ENCODE assay signal across 30 mouse cellular contexts in the genomic region with DNA sequence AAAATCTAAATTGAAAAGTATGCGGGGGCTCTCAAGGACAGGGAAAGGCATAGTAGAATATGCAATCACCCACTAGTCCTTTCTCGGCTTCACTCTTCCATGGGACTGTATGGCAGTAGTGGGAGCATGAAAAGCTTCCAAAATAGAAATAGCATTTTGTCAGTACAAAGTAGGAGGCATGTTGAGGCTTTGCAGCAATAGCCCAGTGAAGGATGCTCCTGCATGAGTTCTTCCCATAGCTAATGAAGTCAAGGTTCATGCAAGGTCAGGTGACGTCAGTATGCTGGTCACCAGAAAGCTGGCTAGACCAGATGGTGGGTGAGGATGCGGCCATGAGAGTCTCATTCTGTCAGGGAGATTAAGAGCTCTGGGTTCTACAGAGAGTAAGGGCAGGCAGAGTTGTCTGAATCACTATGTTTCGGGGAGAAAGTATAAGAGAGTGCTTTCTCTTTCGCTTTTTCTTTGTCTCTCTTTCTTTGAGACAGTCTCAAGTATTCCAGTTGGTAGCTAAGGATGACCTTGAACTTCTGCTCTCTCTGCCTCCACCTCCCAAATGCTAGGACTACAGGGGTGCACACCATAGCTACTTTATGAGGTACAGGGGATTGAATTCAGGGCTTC.
DNase-seq lines count a peak whose midpoint lies in the region; ATAC-seq and TF ChIP-seq lines count a peak whose summit lies in the region.
"Had no signal": no experiment of that assay in that cellular context is flagged by ENCODE, and none has a peak within 500 bp of the region (broad histone marks: within the 10 kb centered on the region; RNA-seq: fewer than 3 reads in every experiment).

No protein-coding gene starts in this region.

- ATAC-seq in CD4-positive, CD25-positive, alpha-beta regulatory T cell, adult 4 months, result peak; percentile 80
- ATAC-seq: forebrain, embryonic 15.5 days; hindbrain, postnatal 0 days; intestine, postnatal 0 days; midbrain, embryonic 13.5 days had no signal

- intact Hi-C loops in heart, postnatal 10 days (cut with DNase I), result no loop called here

- no peak overlapping the region for H3K4me3 ChIP-seq in cortical plate, adult 2 months (ENCODE audit: insufficient read depth, low read length)
- H3K4me3 ChIP-seq: embryonic facial prominence, embryonic 13.5 days; forebrain, embryonic 10.5 days; forebrain, embryonic 15.5 days; heart, embryonic 10.5 days; heart, embryonic 15.5 days; hindbrain, embryonic 12.5 days; liver, embryonic 13.5 days; midbrain, embryonic 13.5 days; neural tube, embryonic 13.5 days; stomach, embryonic 15.5 days had no signal

- TF ChIP-seq CTCF in cortical plate, adult 2 months (IDR thresholded peaks at IDR 0.05; ENCODE audit: extremely low read depth, insufficient read depth, low read length), result no peak

- TF ChIP-seq POLR2A in cortical plate, adult 2 months (IDR thresholded peaks at IDR 0.05; ENCODE audit: extremely low read depth, insufficient read depth, low read length), result no peak

- peak overlapping the region; percentile 57; the same call in 1 of the 2 replicates for H3K27ac ChIP-seq in cortical plate, adult 2 months (ENCODE audit: insufficient read depth, low read length)
- H3K27ac ChIP-seq: embryonic facial prominence, embryonic 13.5 days; forebrain, embryonic 10.5 days; forebrain, embryonic 15.5 days; heart, embryonic 10.5 days; heart, embryonic 15.5 days; hindbrain, embryonic 12.5 days; hindbrain, postnatal 0 days; liver, embryonic 13.5 days; macrophage; midbrain, embryonic 13.5 days; neural tube, embryonic 13.5 days; stomach, embryonic 15.5 days had no signal

- peak; percentile 50 to 51 for DNase-seq in cerebellum, postnatal 10 days
- DNase-seq in cerebellum, adult 8-10 months, result no peak
- DNase-seq in adrenal gland, postnatal 10 days, result peak; percentile 50
- no peak for DNase-seq in heart, postnatal 10 days
- DNase-seq in c-Kit-positive CD71-positive TER-119-positive erythroid progenitor cells, embryonic 14.5 days (ENCODE audit: low spot score), result no peak
- DNase-seq in heart, adult 11 months, result no peak
- DNase-seq: cerebellum, adult 2 months; gastrocnemius, postnatal 10 days; heart, postnatal 36 days; kidney, adult 9 months; kidney, postnatal 10 days; layer of hippocampus, adult 9-11 months; liver, embryonic 13.5 days; lung, adult 18-20 months; lung, postnatal 10 days; thymus, postnatal 25 days had no signal

- H3K4me1 ChIP-seq in cortical plate, adult 2 months (ENCODE audit: control insufficient read depth, insufficient read depth, low read length), result peaks cover 7% of the 10 kb centered on the region
- H3K4me1 ChIP-seq: embryonic facial prominence, embryonic 13.5 days; heart, embryonic 10.5 days; heart, embryonic 15.5 days; hindbrain, embryonic 12.5 days; liver, embryonic 13.5 days; midbrain, embryonic 13.5 days; neural tube, embryonic 13.5 days; stomach, embryonic 15.5 days had no signal

Comparison
In these comparisons a context has a peak if more than half of its experiments do, and no peak if none do; other contexts are left out.
1. DNase-seq: peak in cerebellum, postnatal 10 days (2 of 2) and adrenal gland, postnatal 10 days (single experiment); none in cerebellum, adult 8-10 months (single experiment), heart, postnatal 10 days (0 of 2), c-Kit-positive CD71-positive TER-119-positive erythroid progenitor cells, embryonic 14.5 days (single experiment) and heart, adult 11 months (single experiment).